Mouse (Mus musculus) cerebellum, postnatal 25 days (tissue): ENCODE measurements around the gene 1700001C19Rik.

Experiments used
- DNase-seq, 2 experiments: peaks; one replicate each; pipeline ENCODE4 v3.0.0; 2021; ENCODE audit warnings: mixed read lengths in 2 of 2

The 1700001C19Rik gene

DNA sequence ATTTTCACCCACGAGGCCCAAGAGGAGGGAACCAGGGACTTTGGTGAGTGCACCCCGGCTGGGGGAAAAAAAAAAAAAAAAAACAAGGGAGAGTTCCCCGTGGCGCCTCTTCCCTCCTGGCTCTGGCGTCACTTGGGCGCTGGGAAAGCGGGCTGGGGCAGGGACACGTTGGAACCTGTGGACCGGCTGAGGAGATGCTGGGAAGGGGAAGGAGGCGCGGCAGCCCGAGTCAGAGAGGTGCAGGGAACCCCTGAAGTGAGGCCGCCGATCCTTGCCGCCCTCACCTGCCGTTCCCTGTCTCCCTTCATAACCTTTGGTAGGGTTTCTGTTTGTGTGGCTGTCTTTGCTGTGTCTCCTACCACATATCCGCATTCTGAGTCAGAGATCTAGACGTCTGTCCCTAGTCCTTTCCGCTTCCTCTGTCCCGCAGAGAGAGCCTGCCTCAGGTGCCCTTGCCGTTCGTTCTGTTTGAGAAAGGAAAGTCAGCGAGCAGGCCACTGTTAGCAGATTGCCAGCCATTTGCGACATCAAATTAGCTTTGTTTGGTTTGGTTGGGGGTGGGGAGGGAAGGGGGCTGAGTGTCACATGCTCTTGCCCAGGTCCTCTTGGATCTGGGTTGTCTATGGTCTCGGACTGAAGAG is at the start of gene 1700001C19Rik:
Gene 1700001C19Rik, minus strand, starts transcription at position 470 of the 641 bp plus-strand sequence.
- DNase-seq = peak in 1 of 2 experiments; percentile 14

- DNase-seq = no peak
Observed at GRCm38 (mm10) chr17:47485791-47486190, 48.6 kb upstream of the 1700001C19Rik start.

GRCm38 (mm10) chr17:47484993-47485392 is 47.8 kb upstream of the 1700001C19Rik start:
- DNase-seq = no peak

GRCm38 (mm10) chr17:47484241-47484921 is 47.2 kb upstream of the 1700001C19Rik start:
- no peak for DNase-seq

- peak; percentile 54 to 77 for DNase-seq
Observed at GRCm38 (mm10) chr17:47482401-47482800, 45.2 kb upstream of the 1700001C19Rik start.

GRCm38 (mm10) chr17:47479887-47480286 is 42.7 kb upstream of the 1700001C19Rik start:
- DNase-seq = no peak

DNA sequence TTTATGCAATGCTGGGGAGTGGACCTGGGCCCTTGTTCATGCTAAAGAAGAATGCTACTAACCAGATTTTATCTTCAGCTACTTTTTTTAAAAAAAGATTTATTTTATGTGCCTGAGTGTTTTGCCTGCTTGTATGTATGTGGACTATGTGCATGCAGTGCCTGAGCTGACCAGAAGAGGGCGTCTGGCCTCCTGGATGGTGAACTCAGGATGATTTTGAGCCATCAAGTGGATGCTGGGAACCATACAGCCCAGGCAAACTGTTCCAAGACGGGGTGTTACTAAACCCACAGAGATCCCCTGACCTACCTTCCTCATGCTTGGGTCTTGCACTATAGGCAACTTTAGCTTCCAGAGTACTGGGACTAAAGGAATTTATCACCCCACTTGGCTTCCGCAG is 38.5 kb upstream of the 1700001C19Rik start:
- DNase-seq = no peak

- DNase-seq = no peak
Observed at GRCm38 (mm10) chr17:47475181-47475580, 38.0 kb upstream of the 1700001C19Rik start.

GRCm38 (mm10) chr17:47474250-47474649 is 37.1 kb upstream of the 1700001C19Rik start:
- no peak for DNase-seq

DNA sequence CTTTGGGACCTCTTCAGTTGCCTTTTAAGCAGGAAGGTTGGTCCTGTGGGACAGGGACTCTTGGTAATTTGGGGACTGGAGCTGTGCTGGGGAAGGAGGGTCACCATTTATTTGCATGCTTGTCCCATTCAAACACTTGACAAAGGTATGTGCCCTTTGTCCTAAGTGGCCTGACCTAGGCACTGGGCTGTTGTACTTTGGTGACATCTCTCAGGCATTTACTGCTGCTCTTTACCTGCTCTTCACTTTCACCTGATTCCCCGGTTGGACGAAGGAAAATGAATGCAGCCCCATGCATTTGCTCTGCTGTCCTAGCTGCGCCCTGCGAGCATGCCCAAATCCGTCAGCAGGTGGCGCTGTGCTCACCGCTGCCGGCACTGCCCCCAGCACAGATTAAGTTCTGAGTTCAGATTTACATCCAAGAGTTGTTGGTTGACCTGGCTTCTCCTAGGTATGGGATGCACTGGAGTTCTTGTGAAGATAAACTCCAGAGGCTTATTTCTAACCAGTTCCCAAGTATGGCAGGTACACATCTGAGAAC is 36.3 kb upstream of the 1700001C19Rik start:
- peak; percentile 52 to 73 for DNase-seq

- DNase-seq = no peak
Observed at GRCm38 (mm10) chr17:47472435-47473350, 35.5 kb upstream of the 1700001C19Rik start.

- DNase-seq = peak; percentile 73 to 80
Observed at GRCm38 (mm10) chr17:47470686-47471085, 33.5 kb upstream of the 1700001C19Rik start.

- peak; percentile 74 to 80 for DNase-seq
Observed at GRCm38 (mm10) chr17:47470121-47470520, 32.9 kb upstream of the 1700001C19Rik start.

GRCm38 (mm10) chr17:47469642-47470041 is 32.5 kb upstream of the 1700001C19Rik start:
- DNase-seq = no peak

DNA sequence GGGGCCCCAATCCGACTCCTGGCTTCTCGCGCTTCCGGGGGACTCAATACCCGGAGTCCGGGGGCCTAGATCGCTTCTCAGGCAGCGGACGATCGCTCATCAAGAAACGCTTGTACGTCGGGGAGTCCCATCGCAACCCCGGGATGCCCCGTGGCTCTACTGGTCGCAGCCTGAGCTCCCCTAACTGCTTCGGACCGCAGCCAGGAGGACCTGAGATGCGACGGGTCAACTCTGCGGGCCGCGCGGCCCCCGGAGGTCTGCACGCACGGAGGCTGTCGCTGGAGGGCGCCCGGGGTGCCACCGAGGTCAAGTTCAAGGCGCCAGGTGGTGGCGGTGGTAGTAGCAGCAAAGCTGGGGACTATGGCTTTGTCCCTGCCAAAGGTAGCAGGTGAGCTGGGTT is 31.3 kb upstream of the 1700001C19Rik start:
- peak in 1 of 2 experiments; percentile 32 for DNase-seq

- DNase-seq = no peak
Observed at GRCm38 (mm10) chr17:47468063-47468462, 30.9 kb upstream of the 1700001C19Rik start.

DNA sequence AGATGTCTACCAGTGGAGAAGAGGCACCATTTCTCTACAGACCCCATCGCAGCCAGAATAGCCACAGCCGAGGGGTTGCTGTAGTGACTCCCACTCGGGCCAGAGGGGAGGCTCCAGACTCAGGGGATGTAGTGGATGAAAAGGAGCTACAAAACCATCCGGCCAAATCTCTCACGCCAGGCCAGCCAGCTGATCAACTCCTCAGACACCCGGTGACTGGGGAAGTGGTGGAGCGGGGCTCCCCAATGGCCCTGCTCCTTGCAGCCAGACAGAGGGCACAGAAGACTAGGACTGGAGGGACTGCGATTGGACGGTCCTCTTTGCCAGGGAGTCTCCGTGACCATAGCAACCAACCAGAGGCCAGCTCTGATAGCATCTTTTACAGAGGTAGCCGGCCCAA is 30.5 kb upstream of the 1700001C19Rik start:
- DNase-seq = no peak

DNA sequence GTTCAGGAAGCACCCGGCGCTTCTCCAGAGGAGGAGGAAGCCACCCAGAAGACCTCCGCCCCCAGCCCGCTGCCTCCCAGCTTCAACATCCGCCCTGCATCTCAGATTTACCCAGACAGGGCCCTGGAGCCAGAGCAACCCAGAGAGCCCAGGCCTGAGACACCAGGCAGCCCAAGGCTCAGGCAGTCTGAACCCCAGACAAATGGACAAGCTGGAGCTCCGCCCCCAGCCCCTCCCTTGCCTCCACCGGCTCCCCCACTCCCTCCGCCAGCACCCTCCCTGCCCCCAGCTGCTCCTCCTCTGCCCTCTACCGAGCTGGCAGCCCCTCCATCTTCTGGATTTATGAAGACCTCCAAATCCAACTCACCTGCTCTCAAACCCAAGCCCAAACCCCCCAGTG is 29.1 kb upstream of the 1700001C19Rik start:
- DNase-seq = no peak

DNA sequence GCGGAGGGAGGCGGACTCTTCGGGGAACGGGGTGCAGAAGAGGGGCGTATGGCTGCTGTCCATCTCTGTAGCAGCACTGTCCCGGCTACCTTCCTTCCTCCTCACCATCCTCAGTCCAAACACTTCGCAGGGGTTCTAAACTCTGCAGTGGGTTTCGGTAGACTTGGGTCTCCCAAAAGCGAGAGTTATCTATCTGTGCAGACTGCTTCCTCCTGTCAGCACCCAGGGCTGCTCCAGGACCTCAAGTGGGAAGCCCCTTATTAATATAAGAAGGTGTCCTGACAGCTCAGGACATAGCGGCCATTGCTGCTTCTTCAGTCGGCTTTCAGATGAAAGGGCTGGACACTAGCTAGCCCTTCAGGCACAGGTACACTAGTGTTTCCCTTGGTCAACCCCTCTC is 27.8 kb upstream of the 1700001C19Rik start:
- no peak for DNase-seq

GRCm38 (mm10) chr17:47464248-47464965 is 27.2 kb upstream of the 1700001C19Rik start:
- DNase-seq = no peak

DNA sequence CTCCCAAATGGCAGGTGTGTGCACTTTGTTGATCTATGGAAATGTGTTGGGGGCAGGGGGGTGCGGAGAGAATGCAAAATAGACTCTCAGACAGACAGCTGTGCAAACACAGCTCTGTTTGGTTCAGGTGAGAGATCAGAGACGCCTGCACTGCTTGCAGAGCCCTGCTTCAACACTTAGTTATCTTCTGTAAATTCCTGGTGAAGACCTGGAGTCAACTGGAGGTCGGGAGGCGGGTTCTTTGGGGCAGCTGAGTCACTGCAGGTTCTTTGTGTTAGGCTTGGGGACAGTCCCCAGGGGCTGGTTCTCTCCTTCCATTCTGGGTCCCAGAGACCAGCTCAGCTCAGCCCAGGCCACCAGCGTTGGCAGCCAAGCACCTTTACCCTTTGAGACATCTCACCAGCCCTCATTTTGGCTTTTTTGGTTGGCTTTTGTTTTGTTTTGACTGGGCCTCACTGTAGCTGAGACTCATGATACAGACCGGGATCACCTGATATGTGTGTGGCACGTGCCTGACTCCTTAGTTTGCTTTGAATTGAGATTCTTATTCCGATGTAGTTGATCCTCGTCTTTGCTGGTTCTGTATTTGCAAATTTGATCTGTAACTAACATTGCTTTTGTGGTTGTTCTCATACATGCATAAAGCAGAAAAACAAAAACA is 25.7 kb upstream of the 1700001C19Rik start:
- no peak for DNase-seq

DNA sequence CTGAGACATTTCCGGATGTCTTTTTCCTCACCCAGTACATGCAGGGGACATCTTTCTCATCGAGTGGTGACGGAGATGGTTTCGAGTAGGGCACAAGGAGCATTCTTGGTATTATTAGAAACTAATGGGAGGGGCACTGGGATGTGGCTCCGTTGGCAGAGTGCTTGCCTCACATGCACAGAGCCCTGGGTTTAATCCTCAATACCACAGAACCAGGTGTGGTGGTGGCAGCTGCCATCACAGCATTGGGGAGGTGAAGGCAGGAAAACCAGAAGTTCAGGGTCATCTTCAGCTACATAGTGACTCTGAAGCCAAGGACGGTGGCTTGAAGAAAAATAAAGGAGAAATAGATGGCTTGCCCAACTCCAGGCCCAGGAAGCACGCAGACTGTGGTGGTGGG is 25.0 kb upstream of the 1700001C19Rik start:
- no peak for DNase-seq
